Mouse (Mus musculus) spleen, postnatal 4 days (tissue): ENCODE measurements around the gene Gfra4.
"Not testable (repeated sequence)": the region's sequence is repeated elsewhere in the genome, so short reads cannot be mapped to it uniquely, and the experiment has no call there.

Experiments
- DNase-seq, 2 experiments: peaks; one replicate each; pipeline ENCODE4 v3.0.0; 2022; ENCODE audit warnings: low spot score in 2 of 2

Gene Gfra4

DNA sequence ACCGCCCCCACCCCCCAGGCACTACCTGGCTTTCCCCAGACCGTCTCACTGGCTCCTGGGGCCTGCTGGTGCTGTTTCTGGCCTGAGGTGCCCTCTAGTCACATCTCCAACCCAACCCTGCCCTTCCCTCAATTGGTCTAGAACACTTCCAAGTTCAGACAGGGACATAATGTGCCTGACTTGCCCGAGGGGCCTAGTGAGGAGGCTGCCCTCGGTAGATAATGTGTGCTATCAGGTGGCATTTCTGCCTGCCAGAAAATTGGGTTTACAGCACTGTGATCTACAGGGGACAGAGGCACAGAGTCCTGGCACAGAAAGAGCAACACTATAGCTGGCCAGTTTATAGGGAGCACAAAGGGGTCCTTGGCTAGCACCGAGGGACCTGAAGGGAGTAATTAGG, 9.2 kb upstream of the Gfra4 start:
- no peak for DNase-seq

DNA sequence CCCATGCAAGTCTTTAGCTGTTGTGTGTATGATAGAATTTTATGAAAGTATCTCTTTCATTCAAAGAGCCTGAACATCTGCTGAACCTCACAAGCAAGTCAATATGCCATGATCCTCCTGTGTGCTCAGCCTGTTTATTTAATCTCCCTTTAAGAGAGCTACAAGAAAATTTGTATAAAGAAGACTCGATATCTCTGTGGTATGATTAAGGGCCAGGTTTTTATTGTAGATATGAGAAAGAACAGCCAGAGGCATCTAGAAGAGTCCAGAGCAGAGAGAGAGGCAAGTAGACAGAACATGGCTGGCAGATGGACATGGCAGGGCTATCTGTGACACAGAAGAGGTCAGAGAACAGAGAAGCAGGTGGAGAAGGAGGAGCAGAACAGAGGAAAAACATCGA, 3.1 kb upstream of the Gfra4 start:
- no peak for DNase-seq

DNA sequence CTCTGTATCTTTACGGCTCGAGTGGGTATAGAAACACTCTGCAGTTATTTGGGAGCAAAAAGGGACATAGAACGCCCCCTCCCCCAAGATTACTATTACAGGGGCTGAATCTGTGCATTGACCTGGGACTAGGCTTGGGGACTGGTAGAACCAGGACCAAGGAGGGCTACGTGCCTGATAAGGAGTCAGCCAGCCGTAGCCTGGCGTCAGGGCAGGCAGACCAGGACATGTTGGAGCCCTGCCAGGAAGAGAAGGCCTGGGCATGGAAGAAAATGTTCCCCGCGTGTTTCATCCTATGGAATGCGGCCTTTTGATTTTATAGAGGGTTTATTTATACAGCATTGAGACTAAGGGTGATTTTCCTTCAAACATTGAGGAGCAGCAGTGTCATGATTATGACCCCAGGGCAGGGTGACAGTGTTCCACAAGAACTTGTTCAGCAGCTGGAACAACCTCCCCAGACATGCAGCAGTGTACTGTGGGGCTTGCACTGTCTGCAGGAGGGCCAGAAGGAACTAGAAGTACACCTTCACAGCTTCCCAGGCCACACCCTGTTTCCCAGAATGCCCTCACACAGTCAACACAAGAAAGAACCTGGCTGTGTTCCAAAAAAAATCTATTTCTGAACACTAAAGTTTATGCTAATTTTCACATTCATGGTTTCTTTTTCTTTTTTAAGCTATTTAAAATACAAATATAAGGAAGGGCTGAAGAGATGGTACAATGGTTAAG, 2.3 kb upstream of the Gfra4 start:
- no peak for DNase-seq

DNA sequence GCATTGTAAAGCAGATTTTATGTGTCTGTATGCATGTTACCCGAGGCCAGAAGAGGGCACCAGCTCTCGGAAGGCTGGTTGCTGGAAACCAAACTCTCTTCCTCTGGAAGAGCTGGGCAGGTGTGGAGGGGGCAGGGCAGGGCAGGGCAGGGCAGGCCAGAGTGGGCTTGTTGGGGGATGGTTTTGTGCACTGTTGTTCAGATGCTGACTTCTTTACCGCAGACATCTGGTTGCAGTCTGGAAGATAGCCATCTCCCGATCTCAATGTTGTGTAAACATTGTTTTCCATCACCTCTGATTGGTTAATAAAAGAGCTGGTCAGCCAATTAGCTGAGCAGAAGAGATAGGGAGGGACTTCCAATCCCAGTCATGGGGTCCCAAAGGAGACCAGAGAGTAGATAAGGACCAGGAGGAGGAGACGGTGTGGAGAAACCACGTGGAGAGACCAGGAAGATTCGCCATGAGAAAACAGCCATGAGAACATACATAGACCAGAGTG, 1.5 kb upstream of the Gfra4 start:
- DNase-seq: no peak

DNA sequence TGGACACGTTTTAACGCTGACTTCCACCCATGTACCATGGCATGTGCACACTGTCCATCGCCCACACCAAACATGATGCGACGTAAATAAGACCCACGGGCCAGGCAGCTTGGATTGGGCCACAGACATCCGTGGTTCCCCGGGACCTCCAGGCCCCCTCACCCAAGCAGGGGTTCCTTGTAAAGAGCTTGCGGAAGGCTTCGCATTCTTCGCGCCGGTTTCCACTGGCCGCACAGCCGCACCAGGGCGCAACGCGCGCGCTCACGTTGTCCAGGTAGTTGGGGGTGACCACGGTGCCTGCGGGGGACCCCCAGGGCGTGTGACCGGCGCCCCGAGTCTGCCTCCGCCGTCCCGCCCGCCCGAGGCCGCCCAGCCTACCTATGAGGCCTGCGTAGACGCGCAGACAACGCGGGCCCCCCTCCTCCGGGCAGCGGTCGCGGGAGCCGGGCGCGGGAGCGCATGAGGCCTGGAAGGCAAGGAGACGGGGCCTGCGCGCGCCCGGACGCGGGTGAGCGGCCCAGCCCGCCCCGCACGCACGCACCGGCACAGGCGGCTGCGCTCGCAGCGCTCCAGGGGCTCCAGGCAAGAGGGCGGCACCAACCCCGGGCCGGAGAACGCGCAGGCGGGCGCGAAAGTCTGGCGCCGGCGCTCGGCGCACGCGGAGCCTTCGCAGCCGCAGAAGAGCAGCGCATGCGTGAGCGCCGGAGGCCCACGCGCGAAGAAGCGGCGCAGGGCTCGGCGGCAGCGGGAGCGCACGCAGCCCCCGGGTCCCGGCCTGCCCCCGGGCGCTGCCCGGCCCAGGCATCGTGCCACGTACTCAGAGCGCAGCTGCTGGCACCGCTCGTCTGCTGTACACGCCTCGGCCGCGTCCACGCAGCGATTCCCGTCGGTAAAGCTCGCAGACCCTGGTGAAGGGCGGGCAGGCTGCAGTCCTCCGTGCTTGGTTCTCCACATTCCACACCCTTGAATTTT, 1.7 kb downstream of the Gfra4 start:
- no peak for DNase-seq

DNA sequence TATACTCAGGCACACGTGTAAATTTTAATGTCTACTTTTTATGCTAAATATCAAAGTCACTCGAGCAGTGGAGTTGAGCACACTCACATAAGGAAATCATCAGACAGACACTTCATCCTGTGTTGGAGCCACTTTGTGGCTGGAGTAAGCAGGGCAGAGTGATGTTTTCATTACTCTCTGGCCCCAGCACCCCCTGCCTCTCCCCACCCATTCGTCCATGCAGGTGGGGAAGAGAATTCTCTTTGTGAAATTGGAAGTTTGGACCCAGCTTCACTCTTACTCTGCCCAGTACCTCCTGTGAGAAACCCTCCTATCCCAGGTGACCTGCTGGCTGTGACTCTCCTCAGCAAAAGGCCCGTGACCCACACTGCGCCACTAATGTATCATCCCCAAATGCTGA, 4.2 kb downstream of the Gfra4 start:
- no peak for DNase-seq

DNA sequence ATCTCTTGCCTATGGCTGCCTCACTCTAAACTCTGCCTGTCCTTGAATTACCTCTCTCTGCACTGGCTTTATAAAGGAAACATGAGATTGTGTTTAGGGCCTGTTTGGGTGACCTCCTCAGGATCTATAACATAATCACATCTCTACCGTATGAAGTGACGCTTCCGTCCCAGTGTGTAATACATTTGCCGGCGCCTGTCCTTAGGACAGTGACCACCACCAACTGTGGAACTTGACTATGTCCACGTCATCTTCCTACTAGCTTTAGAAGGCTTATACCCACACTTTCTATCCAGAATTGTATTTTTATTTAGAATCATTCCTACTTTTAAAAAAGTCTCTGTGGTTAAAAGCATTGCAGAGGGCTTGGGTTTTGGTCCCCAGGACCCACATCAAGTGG, 4.7 kb downstream of the Gfra4 start:
- no peak for DNase-seq

DNA sequence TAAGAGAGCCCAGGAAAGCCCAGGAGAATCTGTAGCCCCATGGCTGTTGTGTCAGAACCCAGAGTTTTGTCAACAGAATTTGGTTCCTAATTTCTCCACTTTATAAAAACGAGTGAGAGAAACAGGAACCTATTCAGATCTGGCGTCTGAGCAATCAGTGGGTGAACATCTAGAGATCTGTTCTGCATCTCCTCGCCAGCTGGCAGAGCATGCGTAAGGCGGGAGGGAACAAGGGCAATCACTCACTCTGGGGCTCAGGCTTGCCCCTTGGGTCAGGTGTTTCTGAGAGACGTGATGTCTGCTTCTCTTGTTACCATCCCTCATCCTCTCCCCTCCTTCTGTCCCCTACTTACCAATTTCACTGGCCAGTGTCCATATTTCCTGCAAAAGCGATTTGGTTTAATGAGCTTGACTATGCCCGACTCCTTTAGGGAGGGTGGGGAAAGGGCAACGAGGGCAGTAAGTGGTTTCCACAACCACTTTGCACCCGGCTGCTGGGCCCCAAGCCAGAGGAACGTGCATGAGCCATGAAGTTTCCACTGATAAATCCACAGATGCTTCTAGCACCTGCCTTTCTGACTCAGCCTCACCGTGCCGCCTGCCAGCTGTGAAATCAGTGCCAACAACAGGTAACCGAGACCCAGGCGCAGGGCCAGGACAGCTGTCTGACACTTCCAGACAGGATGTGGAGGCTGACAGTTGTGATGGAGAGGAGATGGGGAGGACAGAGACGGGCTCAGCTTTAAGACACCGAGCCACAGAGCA, 5.5 kb downstream of the Gfra4 start:
- DNase-seq: no peak

DNA sequence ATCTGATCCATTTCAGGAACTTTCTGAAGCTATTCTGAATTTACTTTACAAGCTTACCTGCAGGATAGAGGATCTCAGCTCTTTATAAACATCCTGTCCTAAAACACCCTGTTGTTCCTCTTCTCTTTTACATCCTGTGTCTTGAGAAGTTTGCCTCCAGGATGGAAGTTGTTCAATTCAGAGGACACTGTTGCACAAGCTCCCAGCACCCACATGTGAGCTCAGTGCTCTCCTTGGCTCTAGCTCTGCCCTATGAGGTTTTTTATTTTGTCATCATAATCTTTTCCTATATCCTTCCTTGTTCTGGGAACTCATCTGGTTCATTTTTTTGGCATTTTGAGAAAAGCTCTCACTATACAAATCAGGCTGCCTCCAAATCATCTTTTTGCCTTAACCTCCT, 6.1 kb downstream of the Gfra4 start:
- DNase-seq: no peak

DNA sequence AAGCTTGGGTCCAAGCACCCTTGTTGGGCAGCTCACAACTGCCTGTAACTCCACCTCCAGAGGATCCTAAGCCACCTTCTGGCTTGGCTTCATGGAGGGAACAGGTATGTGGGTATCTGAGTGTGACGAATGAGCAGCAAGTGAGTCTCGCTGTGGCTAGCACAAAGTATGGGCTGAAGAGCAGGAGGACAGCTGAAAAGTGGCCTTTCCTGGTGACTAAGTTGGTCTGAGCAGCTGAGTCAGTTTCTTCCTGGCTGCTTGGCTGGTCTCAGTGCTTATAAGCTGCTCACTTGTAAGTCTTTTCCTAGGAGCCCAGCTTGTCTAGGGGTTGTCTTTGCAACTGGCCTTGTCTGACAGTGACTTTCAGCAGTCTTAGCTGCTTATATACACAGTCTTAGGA, 6.5 kb downstream of the Gfra4 start:
- no peak for DNase-seq

DNA sequence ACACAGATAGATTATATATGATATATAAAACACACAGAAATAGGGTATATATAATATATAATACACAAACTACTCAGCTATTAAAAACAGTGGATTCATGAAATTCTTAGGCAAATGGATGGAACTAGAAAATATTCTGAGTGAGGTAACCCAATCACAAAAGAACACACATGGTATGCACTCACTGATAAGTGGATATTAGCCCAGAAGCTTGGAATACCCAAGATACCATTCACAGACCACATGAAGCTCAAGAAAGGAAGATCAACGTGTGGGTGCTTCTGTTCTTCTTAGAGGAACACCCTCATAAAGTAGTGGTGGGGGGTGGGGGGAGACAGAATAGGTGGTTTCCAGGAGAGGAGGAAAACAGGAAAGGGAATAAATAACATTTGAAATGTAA, 11.5 kb downstream of the Gfra4 start:
- DNase-seq: not testable (repeated sequence)

DNA sequence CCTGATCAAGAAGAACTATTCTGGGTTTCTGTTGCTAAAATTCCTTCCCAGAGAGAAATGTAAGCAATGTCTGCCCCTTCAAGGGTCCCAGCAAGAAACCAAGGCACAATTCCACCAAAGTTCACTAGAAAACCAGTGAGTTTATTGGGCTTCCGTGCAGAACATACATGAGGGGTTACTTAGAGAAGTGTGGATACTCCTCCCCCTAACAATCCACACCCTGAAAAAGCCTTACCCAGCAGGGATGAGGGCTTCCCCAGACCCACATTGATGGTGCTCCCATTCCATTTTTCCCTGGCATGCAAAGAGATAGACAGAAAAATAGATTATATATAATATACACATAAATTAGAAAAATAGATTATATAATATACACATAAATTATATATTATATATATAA, 11.9 kb downstream of the Gfra4 start:
- DNase-seq: no peak

DNA sequence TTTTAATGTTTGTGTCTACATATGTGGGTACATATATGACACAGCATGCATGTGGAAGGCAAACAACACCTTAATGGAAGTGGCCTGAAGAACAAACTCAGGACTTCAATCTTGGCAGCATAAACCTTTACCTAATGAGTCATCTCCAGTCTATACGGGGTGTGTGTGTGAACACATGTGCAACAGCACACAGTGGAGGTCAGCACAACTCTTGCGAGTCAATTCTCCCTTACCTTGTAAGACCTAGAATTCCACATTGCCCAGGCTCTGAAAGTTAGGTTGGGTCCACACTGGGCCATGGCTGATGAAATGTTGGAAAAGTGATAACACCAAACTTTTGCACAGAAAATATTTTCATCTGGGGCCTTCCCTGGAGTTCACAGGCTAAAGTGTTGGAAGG, 12.3 kb downstream of the Gfra4 start:
- DNase-seq: no peak

DNA sequence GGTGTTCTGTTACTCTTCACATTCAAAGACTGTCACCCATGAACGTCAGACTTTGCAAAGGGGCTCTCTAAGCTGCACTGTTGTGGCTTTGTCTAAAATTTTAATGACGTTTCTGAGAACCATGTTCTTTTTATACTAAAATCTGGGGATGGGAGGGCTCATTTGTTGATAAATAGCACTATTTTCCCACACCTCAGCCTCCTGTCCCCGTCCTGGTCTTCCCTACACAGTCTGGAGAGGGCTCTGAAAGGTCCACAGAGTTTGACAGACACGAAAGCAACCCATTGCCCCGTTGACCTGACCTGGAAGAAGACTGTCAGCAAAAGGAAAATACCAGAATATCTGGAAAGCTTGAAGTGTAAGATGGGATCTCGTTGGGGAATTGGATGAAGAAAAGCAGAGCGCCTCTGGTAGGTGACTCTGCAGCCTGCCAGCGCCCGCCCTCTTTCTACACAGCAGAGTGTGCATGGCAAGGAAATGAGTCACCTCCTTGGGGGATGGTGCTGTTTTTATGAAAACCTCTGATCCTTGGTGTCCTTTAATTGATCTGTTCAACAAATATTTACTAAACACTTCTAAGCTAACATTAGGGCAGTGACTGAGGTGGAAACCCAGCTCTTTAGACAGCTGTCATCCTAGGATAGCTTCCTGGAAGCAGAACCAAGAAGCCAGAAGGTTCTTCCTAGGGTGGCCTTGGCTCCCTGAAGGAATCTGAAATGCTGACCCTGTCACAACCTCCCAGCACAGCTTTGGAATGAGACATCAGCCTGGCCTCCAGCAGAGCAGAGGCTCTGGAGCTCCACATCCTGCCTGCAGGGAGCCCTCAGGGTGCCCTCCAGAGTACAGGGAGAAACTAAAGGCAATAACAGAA, 13.6 kb downstream of the Gfra4 start:
- no peak for DNase-seq

DNA sequence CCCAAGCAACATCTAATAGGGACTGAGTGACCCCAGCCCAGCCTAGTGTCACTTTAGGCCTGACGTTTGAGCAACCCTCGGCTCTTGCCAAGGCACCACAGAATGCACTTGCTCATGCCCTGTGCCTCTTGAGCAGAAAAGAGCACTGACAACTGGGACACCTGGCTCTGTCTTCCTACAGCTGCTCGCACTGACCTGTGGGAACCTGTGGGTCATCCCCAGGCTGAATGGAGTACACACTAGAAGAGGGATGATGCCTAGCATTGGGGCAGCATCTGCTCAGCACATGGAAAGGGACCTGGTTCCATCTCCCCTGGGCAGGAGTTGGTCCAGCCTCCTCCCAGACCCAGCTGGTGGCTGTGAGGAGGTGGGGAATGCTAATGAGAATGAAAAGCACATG, 15.9 kb downstream of the Gfra4 start:
- DNase-seq: no peak

DNA sequence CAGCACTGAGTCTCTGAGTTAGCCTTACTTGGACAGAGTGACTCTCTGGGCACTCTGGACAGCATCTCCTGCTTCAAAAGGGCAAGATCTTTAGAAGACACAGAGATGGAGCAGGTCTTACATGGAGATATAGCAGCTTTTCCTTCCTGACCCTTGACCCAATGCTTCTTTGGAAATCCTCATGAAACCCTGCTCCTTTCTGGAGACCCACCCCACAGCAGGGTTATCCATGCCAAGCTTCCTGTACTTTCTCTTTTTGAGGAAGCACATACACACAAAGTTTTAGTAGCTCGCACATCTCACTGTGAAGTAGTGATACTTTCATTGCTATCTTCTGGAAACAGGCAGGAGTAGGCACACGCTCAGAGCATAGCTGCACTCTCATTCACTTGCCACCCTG, 17.7 kb downstream of the Gfra4 start:
- no peak for DNase-seq

DNA sequence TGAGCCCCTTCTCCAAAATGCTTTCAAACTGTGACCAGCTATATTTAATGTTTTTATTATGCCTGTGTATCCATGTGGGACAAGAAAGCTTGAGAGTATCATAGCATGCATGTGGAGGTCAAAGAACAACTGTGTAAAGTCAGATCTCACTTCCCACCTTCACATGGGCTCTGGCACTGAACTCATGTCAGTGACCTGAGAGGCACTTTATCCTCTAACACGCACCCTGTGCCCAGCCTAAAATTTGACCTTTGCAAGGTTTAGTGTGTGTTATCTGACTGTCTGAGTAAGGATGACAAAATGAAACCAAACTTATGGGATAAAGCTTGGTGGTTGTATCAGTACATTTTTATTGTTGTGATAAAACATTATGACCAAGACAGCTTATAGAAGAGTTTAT, 32.3 kb downstream of the Gfra4 start:
- DNase-seq: no peak

DNA sequence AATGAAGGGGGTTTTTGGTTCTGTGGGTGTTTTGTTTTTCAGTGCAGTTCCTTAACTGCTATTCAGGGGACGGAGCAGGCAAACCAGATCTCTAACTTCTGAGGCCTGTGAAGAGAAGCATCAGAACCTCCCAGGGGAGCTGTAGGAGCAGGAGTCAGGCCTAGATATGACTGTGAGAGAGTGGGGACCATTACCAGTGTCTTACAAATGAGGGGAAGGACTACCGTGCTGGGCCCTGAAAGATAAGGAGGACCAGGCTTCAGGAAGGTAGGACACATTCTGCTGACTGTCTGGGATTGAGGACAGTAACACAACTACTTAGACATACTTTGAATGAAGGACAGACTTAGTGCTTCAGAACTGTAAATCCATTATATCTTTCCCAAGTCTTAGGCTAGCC, 33.8 kb downstream of the Gfra4 start:
- no peak for DNase-seq

DNA sequence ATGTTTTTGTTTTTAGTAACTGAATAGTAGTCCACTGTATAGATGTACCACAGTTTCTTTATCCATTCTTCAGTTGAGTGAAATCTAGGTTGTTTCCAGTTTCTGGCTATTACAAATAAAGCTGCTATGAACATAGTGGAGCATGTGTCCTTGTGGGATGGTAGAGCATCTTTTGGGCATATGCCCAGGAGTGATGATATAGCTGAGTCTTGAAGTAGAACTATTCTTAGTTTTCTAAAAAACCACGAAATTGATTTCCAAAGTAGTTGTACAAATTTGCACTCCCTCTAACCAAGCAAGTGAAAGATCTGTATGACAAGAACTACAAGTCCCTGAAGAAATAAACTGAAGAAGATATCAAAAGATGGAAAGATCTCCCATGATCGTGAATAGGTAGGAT, 50.1 kb downstream of the Gfra4 start:
- no peak for DNase-seq
